Mouse (Mus musculus): ENCODE results near the gene Enthd1. TPM values are rescaled to one million over a fixed set of nuclear protein-coding genes. Genes with fewer than 3 reads are reported as not detected.

Enthd1 gene
- total RNA-seq, 2 experiments from 2014 or later = not detected

GRCm38 (mm10) chr15:80570226-80570625, 5.3 kb upstream of the Enthd1 start:
- no peak for TF ChIP-seq CTCF (IDR thresholded peaks at IDR 0.05)
- DNase-seq = no peak
- no peak overlapping the region for H3K4me3 ChIP-seq
- H3K27ac ChIP-seq = no peak overlapping the region
- intact Hi-C loops (cut with DNase I) = no loop called here

- no peak overlapping the region for H3K27ac ChIP-seq
- DNase-seq = no peak
- H3K4me3 ChIP-seq = no peak overlapping the region
- no peak for TF ChIP-seq CTCF (IDR thresholded peaks at IDR 0.05)
- intact Hi-C loops (cut with DNase I) = no loop called here
These were observed 4.2 kb upstream of the Enthd1 start for GRCm38 (mm10) chr15:80569205-80569604.

GRCm38 (mm10) chr15:80567731-80568130, 2.8 kb upstream of the Enthd1 start:
- intact Hi-C loops (cut with DNase I) = no loop called here
- no peak for TF ChIP-seq CTCF (IDR thresholded peaks at IDR 0.05)
- DNase-seq = no peak

GRCm38 (mm10) chr15:80567139-80567538, 2.2 kb upstream of the Enthd1 start:
- intact Hi-C loops (cut with DNase I) = no loop called here
- no peak for TF ChIP-seq CTCF (IDR thresholded peaks at IDR 0.05)
- no peak overlapping the region for H3K4me3 ChIP-seq
- no peak for DNase-seq
- no peak overlapping the region for H3K27ac ChIP-seq

More at GRCm38 (mm10) chr15:80567731-80568130, 2.8 kb upstream of the Enthd1 start:
- Histone ChIP-seq H3K4me3 (no peak overlapping the region), H3K27ac (no peak overlapping the region)

DNA sequence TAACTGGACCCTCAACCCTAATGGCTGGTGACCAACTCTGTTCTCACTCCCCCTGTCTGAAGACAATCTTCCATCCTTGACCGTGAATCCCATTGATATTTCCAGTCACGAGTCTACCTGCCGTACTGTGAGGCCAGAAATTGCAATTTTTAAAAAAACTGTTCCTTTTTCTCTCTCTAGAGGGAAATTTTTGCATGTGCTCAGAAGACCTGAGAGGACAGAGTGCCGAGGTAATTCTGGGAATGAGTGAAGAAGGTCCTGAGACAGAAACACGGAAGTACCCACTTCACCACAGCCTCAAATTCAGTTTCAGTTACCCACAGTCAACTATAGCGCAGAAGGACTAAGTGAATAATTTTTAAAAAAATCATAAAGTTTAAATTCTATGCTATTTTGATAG, 1.7 kb upstream of the Enthd1 start:
- intact Hi-C loops (cut with DNase I) = no loop called here
- TF ChIP-seq CTCF (IDR thresholded peaks at IDR 0.05) = no peak

DNA sequence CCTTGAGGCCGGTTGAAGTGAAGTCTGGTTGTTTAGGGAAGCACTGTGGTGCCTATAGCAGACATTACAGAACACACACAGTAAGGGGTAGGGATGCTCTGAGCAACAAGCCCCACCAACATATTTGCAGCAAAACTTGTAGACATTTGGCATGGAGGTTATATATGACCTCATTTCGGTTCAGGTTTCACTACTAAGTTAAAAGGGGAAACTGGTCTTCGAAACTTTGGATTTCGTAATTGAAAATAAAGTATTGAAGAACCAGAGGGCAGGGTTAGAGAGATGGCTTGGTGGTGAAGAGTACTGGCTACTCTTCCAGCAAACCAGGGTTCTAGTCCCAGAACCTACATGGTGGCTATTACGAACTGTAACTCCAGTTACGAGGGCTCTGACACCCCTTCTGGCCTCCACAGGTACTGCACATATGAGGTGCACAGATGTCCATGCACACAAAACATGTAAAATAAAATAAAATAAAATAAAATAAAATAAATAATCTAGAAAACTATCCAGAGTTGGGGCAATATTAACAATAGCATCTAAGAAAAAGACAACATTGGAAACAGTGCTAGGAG, 1.2 kb downstream of the Enthd1 start:
- intact Hi-C loops (cut with DNase I) = no loop called here
- Histone ChIP-seq H3K27ac (no peak overlapping the region), H3K4me3 (no peak overlapping the region)
- DNase-seq = no peak
- TF ChIP-seq CTCF (IDR thresholded peaks at IDR 0.05) = peak; percentile 38

More for the DNA sequence above, 1.7 kb upstream of the Enthd1 start:
- no peak overlapping the region for H3K4me3 ChIP-seq
- DNase-seq = no peak
- no peak overlapping the region for H3K27ac ChIP-seq

DNA sequence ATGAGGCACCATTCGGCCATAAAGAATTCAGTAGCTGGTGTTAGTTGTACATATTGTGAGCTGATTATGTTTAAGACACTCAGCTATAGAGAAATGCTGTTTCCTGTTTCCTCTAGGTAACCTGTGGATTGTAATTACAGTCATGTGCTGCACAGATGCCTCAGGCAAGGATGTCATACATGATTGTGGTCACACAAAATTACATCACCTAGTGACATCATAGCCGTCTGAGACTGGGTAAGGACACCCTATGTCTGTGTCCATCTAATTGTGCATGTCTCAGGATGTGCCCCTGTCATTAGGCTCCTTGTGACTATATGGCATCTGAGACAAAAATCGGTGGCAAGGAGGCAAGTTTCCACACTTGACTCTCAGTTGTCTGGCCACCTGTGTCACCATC, 2.5 kb downstream of the Enthd1 start:
- DNase-seq = no peak
- no peak for TF ChIP-seq CTCF (IDR thresholded peaks at IDR 0.05)
- intact Hi-C loops (cut with DNase I) = no loop called here
- Histone ChIP-seq H3K4me3 (no peak overlapping the region), H3K27ac (no peak overlapping the region)

DNA sequence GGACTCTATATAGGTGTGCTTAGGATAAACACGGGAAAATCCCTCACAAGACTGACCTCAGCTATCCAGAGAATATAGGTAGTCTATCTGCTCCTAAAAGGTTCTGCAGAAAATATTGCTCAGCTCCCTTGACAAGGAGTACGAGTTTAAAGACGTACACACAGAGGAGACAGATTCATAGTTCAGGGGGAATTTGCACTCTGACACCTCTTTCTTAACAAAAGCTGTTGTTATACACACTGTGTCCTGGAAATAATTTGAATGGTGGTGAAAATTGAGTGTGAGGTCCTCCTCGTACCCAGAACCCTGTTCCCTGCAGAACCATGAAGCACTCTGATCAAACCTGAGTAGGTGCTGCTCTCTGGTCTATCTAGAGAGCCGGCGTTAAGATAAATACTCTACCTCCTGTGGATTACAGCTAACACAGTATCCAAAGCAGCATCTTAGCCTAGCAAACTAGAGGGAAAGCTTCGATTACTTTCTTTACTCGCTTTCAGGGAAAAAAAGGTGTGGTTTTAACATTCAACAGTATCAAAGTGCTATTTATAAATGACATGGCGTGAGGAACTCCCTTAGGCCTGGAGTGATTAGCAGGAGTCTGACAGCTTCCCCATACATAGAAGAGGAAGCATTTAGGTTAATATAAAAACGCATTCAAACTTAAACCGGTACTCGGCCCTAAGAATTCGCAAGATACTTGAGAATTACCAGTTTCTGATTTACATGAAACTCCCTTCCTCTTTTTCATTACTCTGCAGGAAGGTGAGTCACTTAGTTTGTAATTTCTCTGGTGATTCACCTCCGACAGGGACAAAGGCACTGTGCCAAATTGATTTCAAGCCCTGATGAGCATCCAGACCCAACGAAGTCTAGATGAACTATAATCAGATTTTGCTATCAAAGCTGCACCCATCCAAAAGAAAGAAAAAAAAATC, 4.0 kb downstream of the Enthd1 start:
- Histone ChIP-seq H3K27ac (no peak overlapping the region), H3K4me3 (no peak overlapping the region)
- no peak for TF ChIP-seq CTCF (IDR thresholded peaks at IDR 0.05)
- intact Hi-C loops (cut with DNase I) = no loop called here
- DNase-seq = no peak

- Histone ChIP-seq H3K4me3 (no peak overlapping the region), H3K27ac (no peak overlapping the region)
- intact Hi-C loops (cut with DNase I) = no loop called here
- no peak for TF ChIP-seq CTCF (IDR thresholded peaks at IDR 0.05)
- no peak for DNase-seq
These were observed 5.0 kb downstream of the Enthd1 start for GRCm38 (mm10) chr15:80559978-80560377.

DNA sequence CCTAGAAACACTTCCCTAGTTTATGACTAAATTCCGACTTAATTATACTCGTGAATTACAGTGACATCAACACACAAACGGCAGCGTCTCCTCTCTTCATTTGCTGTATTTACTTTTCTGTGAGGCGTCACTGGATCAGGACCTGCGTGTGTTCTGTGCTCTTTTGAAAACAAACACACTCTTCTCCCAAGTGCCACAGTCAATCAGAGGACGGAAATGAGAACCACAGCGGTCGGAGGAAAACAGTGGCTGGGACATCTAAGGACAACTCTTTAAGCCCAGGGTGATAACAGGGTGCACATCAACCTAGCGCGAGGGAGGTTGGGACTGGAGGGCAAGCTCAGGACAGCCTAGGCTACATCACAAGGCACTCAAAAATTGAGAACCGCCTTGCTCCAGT, 5.4 kb downstream of the Enthd1 start:
- intact Hi-C loops (cut with DNase I) = no loop called here
- TF ChIP-seq CTCF (IDR thresholded peaks at IDR 0.05) = no peak

DNA sequence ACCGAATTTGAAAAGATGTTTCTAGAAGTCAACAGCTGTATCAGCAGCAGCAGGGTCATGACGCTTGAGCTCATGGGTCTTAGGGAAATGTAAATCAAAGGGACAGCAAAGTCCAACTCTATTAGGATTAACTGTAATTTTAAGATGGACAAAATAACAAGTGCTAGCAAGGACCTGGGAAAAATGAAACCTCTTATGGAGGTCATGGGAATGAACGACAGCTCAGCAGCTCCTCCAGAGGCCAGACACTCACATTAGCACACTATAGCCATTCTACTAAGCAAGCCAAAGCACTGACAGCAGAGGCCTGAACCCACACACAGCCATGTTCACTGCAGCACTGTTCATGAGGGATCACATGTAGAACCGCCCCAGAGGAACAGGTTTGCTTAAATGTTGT, 7.2 kb downstream of the Enthd1 start:
- peak; percentile 5; the same call in 1 of the 2 replicates for TF ChIP-seq CTCF (IDR thresholded peaks at IDR 0.05)
- Histone ChIP-seq H3K4me3 (no peak overlapping the region), H3K27ac (no peak overlapping the region)
- no peak for DNase-seq
- intact Hi-C loops (cut with DNase I) = no loop called here

More for the DNA sequence above, 5.4 kb downstream of the Enthd1 start:
- no peak for DNase-seq
- H3K4me3 ChIP-seq = no peak overlapping the region
- no peak overlapping the region for H3K27ac ChIP-seq

GRCm38 (mm10) chr15:80556021-80556420, 8.9 kb downstream of the Enthd1 start:
- H3K27ac ChIP-seq = no peak overlapping the region
- intact Hi-C loops (cut with DNase I) = no loop called here
- no peak for DNase-seq
- TF ChIP-seq CTCF (IDR thresholded peaks at IDR 0.05) = no peak
- H3K4me3 ChIP-seq = no peak overlapping the region
